Mouse (Mus musculus): ENCODE data around the gene C77080. TPM values are rescaled to one million over a fixed set of nuclear protein-coding genes. Genes with fewer than 3 reads are reported as not detected.

C77080 gene
- 1 to 10 TPM; 1.0 to 1.5 TPM for polyA plus RNA-seq (2017; shearing (Covaris generic))

DNA sequence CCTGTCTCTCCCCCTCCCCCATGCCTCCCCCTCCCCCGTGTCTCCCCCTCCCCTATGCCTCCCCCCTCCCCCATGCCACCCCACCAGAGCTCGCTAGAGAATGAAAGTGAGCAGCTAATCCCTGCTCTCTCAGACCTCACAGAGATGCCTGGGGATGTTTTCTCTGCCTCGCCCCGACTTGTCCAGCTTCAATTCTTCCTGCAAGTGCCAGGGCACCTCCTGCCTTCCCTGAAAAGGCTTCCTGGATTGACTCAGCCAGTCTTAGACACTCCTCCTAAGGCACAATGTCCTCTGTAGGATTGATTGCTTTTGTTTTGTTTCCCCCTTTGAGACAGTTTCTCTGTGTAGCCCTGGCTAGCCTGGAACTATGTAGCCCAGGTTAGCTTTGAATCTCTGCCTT is at the start of gene C77080:
C77080 (minus strand) TSS at position 209 of the 400 bp plus-strand sequence.

GRCm38 (mm10) chr4:129287472-129287981 is 26.3 kb upstream of the C77080 start, which contains the start of gene Sync:
Sync (plus strand) TSS chr4:129287617.

GRCm38 (mm10) chr4:129189542-129190519 is 71.4 kb downstream of the C77080 start, which contains the start of the genes S100pbp and Yars:
S100pbp (minus strand) TSS chr4:129189727.
Yars (plus strand) TSS chr4:129189760.

Other genes with a start within 250 kb of the C77080 start
- 10 to 100 TPM; 65.4 to 68.8 TPM for gene Rnf19b, start 203.1 kb downstream of the C77080 start, polyA plus RNA-seq (2017; shearing (Covaris generic))
- not detected for gene Tmem54, start 155.9 kb downstream of the C77080 start, polyA plus RNA-seq (2017; shearing (Covaris generic))
- gene Hpca, start 139.4 kb downstream of the C77080 start, polyA plus RNA-seq (2017; shearing (Covaris generic)): not detected
- under 1 TPM in 1 of 2 experiments, not detected in 1; 0.32 TPM for gene Fndc5, start 124.4 kb downstream of the C77080 start, polyA plus RNA-seq (2017; shearing (Covaris generic))
- gene S100pbp, start 71.7 kb downstream of the C77080 start, polyA plus RNA-seq (2017; shearing (Covaris generic)): 10 to 100 TPM; 13.8 to 18.0 TPM
- 10 to 100 TPM; 43.2 to 46.1 TPM for gene Yars, start 71.6 kb downstream of the C77080 start, polyA plus RNA-seq (2017; shearing (Covaris generic))
- gene Sync, start 26.2 kb upstream of the C77080 start, polyA plus RNA-seq (2017; shearing (Covaris generic)): under 1 TPM; 0.11 to 0.37 TPM
- gene Rbbp4, start 74.0 kb upstream of the C77080 start, polyA plus RNA-seq (2017; shearing (Covaris generic)): 100 to 1,000 TPM; 350 to 355 TPM
- 10 to 100 TPM; 93.9 to 95.4 TPM for gene Zbtb8os, start 74.3 kb upstream of the C77080 start, polyA plus RNA-seq (2017; shearing (Covaris generic))
- 10 to 100 TPM in 1 of 2 experiments, 1 to 10 TPM in 1; 9.3 to 10.8 TPM for gene Zbtb8a, start 116.7 kb upstream of the C77080 start, polyA plus RNA-seq (2017; shearing (Covaris generic))
- gene Zbtb8b, start 179.4 kb upstream of the C77080 start, polyA plus RNA-seq (2017; shearing (Covaris generic)): under 1 TPM in 1 of 2 experiments, not detected in 1; 0.05 TPM
- gene Bsdc1, start 200.2 kb upstream of the C77080 start, polyA plus RNA-seq (2017; shearing (Covaris generic)): 10 to 100 TPM; 26.0 to 29.6 TPM
- gene Tssk3, start 229.6 kb upstream of the C77080 start, polyA plus RNA-seq (2017; shearing (Covaris generic)): not detected
- gene Fam229a, start 229.8 kb upstream of the C77080 start, polyA plus RNA-seq (2017; shearing (Covaris generic)): not detected